Mouse (Mus musculus) layer of hippocampus, adult 2 months (tissue): ENCODE results near the gene Vtcn1. TPM values are rescaled to one million over a fixed set of nuclear protein-coding genes. Genes with fewer than 3 reads are reported as not detected.
A peak's percentile ranks its signal among the peaks of the same experiment; 100 is the strongest.

Source experiments
- DNase-seq, 2 experiments: peaks; one replicate each; pipeline ENCODE4 v3.0.0; 2022; ENCODE audit warnings: low spot score in 2 of 2
- H3K27ac ChIP-seq: fragments of 200-600 bp; 2 replicates; pipeline ENCODE4 v1.8.1; 2022
- H3K4me3 ChIP-seq: fragments of 200-600 bp; 2 replicates; pipeline ENCODE4 v1.8.1; 2022; ENCODE audit warnings: mild to moderate bottlenecking
- CTCF ChIP-seq: fragments of 200-600 bp; conservative IDR thresholded peaks from 2 replicates; pipeline ENCODE4 v1.8.1; 2022; ENCODE audit warnings: antibody characterized with exemption, mild to moderate bottlenecking, moderate library complexity
- total RNA-seq, 2 experiments: library from RNA; stranded (reverse); gene quantifications; 2 replicates each; pipeline ENCODE4 v1.2.3; 2021

Gene Vtcn1
- total RNA-seq, 2 experiments from 2014 or later = not detected

DNA sequence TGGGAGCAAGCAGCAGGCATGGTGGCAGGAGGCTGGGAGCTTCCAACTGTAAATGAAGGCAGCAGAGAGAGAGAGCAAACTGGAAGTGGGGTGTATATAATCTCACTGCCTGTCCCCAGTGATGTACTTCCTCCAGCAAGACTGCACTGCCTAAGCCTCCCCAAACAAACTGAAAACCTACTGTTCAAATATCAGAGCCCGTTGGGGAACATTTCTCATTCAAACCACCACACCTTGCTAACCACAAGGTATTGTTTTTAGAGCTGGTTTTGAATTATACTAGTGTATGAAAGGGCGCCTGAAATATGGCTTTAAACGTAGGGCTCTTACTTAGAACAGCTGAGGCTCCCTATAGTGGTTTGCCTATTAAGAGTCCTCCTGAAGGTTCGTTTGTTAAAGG lies 6.5 kb upstream of the Vtcn1 start:
- Histone ChIP-seq H3K27ac (no peak overlapping the region), H3K4me3 (no peak overlapping the region)
- TF ChIP-seq CTCF = no peak
- DNase-seq = no peak

DNA sequence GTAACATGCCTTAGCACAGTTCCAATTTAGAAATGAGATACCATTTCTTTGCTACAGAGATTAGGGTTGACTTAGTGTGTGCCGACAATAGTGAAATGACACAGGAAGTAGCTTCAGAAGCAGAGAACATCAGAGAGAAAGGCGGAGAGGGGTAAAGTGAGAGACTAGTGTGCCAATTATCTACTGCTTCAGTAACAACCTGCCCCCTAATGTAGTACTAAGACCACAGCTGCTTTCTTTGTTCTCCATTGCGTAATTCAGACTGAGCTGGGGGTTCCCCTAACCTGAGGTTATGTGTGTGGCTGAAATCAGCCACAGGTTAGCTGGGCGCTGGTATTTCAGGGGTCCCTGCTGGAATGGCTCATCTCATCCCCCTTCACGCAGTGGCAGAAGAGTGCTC lies 5.7 kb upstream of the Vtcn1 start:
- no peak overlapping the region for H3K4me3 ChIP-seq
- no peak for TF ChIP-seq CTCF
- no peak for DNase-seq

DNA sequence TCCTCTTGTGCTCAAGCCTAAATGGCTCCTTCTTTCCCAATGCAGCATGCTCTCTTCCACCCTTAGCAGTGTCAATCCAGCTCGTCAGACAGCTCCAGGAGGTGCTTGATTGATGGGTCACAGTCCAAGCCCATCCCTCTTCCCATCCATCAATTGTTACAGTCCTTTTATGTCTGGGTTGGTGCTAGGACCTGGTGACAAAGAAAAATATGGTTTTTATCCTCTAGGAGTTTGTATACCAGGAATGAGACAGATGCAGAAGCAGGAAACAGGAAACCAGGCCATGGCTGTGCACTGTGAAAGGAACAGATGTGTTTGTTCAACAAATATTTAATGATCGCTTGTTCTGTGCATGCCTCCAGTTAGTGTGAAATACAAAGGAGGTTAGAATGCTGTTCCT lies 4.4 kb upstream of the Vtcn1 start:
- Histone ChIP-seq H3K27ac (no peak overlapping the region), H3K4me3 (no peak overlapping the region)
- no peak for TF ChIP-seq CTCF
- DNase-seq = no peak

More for the DNA sequence above, 5.7 kb upstream of the Vtcn1 start:
- H3K27ac ChIP-seq = no peak overlapping the region

DNA sequence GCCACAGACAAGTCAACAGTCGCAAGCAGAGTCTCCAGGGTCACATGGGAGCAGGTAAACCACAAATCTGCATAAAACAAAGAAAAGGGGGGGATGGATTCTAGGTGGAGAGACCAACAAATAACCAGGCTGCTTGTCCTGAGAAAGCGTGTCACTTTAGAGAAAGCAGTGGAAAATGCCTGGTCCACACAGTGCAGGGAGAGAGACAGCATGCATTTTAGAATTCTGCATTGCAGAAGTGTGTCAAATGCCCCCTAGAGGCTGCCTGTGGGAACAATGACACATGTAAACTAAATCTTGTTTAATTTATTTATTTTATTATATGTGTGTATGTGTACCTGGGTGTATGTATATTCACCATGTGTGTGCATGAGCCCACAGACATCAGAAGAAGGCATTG lies 4.0 kb upstream of the Vtcn1 start:
- Histone ChIP-seq H3K27ac (no peak overlapping the region), H3K4me3 (no peak overlapping the region)
- no peak for DNase-seq
- peak; percentile 76 for TF ChIP-seq CTCF

DNA sequence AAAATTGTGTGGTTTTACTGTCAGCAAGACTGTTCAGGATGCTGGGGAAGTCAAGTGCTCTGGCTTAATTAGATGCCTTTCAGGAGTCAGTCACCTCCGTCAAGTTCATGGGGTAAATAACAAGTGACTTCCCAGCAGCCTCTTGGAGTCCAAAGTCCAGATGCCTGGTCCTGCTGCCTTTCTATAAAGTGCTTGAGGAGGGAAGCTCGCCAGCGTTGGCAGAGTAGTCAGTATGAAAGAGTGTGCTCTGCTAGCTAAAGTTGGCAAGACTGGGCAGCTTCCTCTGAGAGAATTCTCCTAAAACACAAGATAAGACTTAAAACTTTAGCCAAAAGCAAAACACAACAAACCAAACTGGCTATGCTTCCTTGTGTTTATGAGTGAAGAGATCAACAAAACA lies 18.5 kb downstream of the Vtcn1 start:
- no peak for TF ChIP-seq CTCF
- no peak overlapping the region for H3K4me3 ChIP-seq
- H3K27ac ChIP-seq = no peak overlapping the region
- DNase-seq = no peak

DNA sequence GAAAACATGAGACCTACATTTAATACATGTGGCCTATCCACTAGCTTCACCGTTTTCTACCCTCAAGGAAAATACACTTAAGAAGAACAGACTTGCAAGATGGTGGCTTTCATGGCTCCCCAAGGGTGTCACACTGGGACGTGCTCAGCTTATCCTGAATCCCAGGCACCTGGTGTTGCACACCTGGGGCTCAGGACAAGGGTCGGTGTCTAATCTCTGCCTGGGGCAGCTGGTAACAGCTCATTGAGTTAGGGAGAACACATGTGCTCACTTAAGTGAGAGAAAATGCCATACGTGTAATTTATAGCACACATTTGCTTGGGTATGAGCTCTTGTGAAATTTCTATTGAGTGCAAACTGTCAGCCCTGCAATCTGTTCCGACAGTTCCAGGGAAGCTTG lies 19.1 kb downstream of the Vtcn1 start:
- Histone ChIP-seq H3K27ac (no peak overlapping the region), H3K4me3 (no peak overlapping the region)
- TF ChIP-seq CTCF = no peak
- DNase-seq = no peak

DNA sequence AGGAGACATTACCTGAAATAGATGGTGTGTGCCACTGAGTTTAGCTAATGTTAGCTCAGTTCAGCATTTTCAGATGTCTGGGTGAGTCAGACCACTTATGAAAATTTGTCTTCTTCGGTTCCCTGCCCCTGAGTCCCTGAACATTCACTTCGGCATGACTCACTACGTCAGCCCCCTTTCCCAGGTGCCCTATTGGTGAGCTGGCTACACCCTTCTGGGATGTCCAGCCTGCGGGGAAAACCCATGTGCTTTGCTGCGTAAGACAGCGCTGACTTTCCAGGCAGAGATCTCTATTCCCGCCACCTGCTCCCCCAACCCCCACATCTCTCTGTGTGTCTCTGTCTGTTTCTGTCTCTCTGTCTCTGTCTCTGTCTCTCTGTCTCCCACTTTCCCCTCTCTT lies 23.1 kb downstream of the Vtcn1 start:
- Histone ChIP-seq H3K4me3 (no peak overlapping the region), H3K27ac (no peak overlapping the region)
- no peak for DNase-seq
- TF ChIP-seq CTCF = no peak

DNA sequence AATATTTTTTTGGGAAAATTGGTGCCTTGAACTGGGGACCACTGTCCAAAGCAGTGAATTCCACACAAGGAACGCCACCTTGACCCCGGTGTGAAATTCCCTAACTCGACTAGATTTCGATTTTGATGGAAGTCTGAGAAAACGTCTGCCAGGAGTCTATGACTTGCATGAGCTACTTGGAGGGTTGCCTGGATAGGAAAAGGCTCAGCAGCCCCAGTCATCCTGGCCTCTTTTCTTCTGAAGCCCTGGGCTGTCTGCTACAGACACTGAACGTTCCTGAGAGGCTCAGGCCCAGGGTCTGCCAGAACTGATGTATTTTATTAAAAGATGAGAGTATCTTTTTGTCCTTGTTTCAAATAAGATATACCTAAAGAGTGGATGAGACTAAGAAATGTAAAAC lies 25.2 kb downstream of the Vtcn1 start:
- Histone ChIP-seq H3K4me3 (no peak overlapping the region), H3K27ac (no peak overlapping the region)
- DNase-seq = no peak
- no peak for TF ChIP-seq CTCF

DNA sequence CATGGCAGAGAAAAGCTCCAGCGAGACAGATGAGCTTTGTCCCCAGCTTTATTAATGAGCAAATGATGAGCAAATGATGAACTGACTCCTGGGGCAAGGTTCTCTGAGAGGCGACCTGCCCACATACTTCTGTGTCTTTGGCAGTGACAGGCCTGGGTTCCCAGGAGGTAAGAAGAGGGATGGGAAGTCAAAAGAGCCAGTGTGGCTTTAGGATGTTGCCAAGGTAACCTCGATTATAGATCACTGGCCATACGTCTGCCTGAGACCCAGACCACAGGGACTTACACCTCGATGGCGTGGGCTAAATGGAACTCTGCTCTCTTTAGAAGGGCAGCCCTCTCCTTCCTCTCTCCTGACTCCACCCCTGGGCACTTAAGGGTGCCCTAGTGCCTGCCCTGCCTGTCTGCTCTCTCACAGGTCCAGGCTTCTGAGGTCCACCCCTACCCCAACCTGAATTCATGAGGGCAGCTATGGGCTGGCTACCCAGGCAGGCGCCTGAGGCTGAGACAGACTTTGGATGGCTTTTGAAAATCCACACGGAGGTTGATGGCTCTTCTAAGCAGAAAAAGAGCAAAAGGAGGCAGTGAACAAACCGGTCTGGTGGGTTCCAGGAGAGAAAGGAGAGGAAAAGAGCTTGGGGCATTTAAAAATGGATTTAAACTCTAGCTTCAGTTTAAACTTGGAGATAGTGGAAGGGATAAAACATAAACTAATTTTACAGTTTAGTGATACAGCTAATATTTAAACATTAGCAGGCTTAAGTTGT lies 31.0 kb downstream of the Vtcn1 start:
- H3K4me3 ChIP-seq = no peak overlapping the region
- no peak overlapping the region for H3K27ac ChIP-seq
- no peak for TF ChIP-seq CTCF
- DNase-seq = no peak

DNA sequence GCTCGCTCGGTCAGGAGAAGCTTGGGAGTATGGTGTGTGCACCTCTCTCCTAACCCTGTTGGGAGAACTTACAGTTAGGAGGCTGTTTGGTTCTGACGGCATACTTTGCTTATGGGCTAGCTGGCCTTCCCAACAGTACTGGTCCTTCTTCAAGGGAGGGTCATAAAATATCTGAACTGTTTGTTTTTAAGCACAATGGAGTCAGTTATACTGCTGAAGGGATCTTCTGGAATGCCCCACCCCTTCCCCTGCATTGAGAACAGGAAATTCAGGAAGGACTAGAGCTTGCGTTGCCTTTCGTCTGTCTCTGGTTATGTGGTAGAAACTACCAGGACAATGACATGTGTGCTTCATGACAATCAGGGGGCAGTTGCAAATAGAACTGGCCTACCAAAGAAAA lies 31.9 kb downstream of the Vtcn1 start:
- TF ChIP-seq CTCF = no peak
- Histone ChIP-seq H3K4me3 (no peak overlapping the region), H3K27ac (no peak overlapping the region)
- DNase-seq = no peak

DNA sequence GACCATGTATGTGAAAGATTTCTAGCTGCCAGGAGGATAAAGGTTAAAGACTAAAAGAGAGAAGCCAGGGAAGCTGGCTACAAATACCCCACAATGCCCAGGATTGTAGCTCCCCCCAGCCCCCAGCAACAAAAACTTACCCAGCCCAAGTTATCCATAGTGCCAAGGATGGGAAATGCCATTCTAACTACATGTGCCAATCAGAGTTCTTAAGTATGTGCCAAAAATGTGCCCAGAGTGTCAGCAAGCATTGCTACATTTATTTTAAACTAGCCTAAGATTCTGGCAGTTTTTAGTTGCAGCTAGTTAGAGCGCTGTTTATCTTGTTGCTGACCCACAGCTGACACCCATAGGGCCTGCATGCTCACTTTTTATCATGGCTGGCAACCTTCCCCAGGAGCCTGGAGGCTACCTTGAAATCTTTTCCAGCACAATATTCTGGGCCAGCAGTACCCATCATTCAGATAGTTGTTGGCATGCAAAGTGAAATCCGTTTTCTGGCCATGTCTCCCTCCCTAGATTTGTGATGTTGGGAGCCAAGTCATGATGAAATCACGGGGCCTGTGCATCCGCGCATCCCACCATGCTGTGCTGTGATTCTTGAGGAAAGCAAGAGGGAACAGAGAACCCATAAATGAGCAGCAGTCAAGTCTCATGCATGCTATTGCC lies 33.2 kb downstream of the Vtcn1 start:
- TF ChIP-seq CTCF = no peak
- Histone ChIP-seq H3K27ac (no peak overlapping the region), H3K4me3 (no peak overlapping the region)
- no peak for DNase-seq

DNA sequence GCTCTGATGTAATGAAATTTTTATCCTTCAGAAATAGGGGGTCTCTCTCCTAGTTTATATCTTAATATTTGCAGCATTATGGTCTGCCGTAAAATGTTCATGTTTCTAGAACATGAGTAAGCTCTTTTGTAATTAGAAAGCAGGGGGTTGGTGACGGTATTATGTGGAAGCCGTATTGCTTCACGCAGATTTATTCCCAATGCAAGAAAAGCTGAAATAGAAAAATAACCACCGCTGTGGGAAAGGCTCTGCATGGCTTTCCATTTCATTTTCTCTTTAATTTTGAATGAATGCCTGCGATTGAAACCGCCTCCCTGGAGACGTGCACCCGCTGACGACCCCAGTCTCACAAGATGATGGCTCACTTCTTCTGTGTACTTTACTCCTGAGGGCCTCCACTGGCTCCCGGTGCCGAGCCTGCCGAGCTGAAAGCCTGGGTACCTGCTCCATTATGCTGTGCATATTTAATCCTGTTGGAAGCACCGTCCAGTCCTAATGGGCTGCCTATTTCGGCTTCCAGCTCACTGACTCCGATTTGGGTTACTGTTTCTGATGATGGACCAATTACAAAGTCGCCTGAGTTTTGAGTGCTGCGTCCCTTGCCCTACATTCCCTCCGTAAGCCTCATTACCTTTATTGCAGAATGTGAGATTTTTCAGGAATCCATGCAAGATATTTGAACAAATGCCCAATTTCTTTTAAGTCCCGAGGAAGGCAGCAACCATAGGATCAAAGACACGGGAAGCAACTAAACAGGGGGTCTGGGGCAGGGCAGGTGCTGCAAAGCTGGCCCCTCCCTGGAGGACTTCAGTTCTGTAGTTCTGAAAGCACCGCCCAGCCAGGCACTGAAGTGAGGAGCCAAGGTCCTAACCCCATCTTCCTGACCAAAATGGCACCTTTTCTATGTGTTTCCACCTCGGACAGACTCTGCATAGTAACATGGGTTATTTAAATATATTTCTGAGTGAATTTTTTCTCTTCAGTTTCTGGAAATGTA lies 36.3 kb downstream of the Vtcn1 start:
- DNase-seq = no peak
- H3K27ac ChIP-seq = no peak overlapping the region
- no peak for TF ChIP-seq CTCF
- no peak overlapping the region for H3K4me3 ChIP-seq

DNA sequence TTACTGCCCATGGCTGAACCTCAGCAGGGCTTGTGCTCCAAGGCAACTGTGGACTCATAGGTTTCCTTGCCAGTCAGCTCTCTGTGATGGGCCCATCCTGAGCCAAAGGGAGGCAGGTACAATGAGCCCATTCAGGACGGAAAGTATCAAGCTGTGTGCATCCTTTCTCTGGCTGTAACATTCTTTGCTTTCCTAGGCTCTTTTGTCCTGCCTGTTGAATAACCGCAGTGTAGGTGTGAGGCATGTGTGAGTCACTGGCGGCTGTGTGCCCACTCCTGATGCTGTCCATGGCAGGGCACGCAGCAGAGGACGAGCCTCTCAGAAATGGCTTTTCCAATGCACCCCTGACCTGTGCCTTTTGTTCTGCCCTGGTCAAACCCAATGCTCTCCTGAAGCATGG lies 41.7 kb downstream of the Vtcn1 start:
- no peak overlapping the region for H3K4me3 ChIP-seq
- TF ChIP-seq CTCF = no peak
- no peak for DNase-seq

DNA sequence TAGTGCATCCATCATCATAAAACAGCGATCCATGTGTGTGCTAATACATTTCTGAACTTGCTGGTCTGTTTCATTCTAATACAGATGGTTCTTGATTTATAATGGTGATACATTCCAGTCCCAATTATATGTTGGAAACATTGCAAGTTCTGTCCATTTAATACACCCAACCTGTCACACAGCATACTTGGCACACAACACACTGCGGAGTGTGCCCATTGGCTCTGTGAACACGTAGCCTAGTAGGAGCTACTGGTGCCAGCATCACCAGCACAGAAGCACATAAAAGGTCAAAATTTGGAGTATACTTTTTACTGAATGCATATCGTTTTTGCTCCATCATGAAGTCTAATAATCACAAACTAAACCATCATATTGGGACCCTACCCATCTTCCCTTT lies 51.8 kb downstream of the Vtcn1 start:
- no peak for DNase-seq
- TF ChIP-seq CTCF = no peak
- H3K4me3 ChIP-seq = no peak overlapping the region
- no peak overlapping the region for H3K27ac ChIP-seq

More for the DNA sequence above, 41.7 kb downstream of the Vtcn1 start:
- H3K27ac ChIP-seq = no peak overlapping the region
